Mouse (Mus musculus): ENCODE measurements at regions not wholly inside any gene's neighbourhood (a gene's known extent, or its start where the extent isn't known, plus 50 kb on each side); places are given as distances from the start of the nearest gene placed in this dataset.
A peak's percentile ranks its signal among the peaks of the same experiment; 100 is the strongest.

DNA sequence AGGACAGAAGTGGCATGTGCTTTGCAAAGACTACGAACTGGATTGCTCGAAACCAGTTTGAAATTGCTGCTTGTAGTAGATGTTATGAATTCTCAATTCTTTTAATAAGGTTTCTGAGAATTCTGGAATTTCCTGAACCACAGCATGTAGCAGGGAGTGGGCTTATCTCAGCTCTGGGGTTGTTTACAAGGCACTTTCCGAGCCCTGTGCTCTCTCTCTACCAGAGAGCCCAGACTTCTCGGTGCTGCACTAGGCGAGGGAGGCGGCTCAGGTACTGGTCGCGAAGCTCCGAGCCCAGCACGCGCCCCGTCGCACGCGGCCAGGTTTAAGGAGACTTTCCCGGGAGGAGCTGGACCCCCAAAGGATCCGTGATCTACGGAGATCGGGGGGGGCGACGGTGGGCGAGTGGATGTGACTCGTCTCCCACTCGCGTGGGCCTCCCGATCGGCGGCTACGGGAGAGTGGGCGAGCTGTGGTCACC is 51.9 kb upstream of the Gpc5 start:
- Histone ChIP-seq H3K4me3 (peak overlapping the region; percentile 95), H3K27ac (peak overlapping the region; percentile 99), H3K36me3 (peaks cover 22% of the 10 kb centered on the region), H3K27me3 (ENCODE audit: insufficient read depth, poor library complexity, severe bottlenecking) (no peaks in the 10 kb centered on the region), H3K9me3 (no peaks in the 10 kb centered on the region), H3K4me1 (peaks cover 8% of the 10 kb centered on the region)
- peak; percentile 88 for DNase-seq (ENCODE audit: low spot score)
- 3% methylated on average over 30 of the region's 30 CpGs for WGBS

DNA sequence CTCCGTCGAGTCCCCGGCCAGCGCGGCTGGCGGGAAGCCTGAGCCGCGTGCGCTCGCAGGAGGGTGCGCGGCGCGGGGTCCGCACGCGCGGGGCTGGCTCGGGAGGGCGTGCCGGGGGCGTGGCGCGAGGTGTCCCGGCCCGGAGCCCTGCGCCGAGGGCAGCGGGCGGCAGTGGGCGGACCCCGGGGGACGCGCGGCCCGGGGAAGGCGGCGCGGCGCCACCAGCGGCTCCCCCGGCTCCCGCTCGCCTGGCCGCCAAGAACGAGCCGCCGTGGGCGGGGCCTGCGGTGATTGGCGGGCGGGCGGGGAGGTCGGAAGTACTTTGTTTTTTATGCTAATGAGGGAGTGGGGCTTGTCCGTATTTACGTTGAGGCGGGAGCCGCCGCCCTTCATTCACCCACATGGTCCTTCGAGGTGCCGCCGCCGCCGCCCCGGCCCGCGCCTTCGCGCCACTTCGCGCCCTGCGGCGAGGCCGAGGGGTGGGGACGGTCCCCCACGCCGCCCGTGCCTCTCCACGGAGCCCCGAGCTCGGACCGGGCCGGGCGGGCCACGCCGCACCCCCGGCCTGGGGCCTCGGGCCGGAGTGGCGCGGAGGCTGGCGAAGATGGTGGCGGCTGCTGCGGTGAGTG is 51.3 kb upstream of the Gpc5 start:
- H3K4me1 ChIP-seq = peaks cover 8% of the 10 kb centered on the region
- H3K27me3 ChIP-seq (ENCODE audit: insufficient read depth, poor library complexity, severe bottlenecking) = no peaks in the 10 kb centered on the region
- peak overlapping the region; percentile 99 for H3K27ac ChIP-seq
- peaks cover 27% of the 10 kb centered on the region for H3K36me3 ChIP-seq
- under 1% methylated on average over 90 of the region's 94 CpGs for WGBS
- H3K9me3 ChIP-seq = no peaks in the 10 kb centered on the region
- peak; percentile 95 for DNase-seq (ENCODE audit: low spot score)
- H3K4me3 ChIP-seq = peak overlapping the region; percentile 95

DNA sequence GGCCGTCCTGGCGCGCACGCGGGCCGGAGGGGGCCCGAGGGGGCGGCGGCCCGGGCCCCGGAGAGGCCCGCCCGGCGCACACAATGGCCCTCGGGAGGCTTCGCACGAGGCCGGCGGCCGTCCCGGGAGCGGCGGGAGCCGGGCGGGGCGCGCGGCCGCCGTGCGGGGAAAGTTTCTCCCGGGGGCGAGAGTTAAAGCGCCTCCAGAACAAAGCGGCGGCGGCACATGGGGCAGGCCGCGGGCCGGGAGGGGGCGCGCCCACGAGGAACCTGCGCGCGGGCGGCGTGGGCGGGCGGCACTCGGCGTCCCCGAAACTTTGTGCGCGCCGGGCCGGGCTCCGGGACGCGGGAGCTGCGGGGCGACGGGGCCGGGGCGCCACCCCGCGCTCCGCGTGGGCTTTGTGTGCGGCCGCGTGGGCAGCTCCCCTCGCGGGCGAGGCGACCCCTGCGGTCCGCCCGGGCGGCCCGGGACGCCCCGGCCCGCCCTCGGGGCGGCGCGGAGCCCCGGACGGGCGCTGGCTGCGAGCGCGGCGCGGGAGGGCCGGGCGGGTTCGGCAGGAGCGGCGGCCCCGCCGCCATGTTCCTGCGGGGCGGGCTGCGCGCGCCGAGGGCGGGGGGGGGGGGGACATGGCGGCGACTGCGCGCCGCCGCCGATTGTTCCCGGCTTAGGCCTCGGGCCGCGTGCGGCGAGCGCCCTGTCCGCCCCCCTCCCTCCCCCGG is 50.5 kb upstream of the Gpc5 start:
- Histone ChIP-seq H3K9me3 (no peaks in the 10 kb centered on the region), H3K4me3 (peak overlapping the region; percentile 95), H3K27me3 (ENCODE audit: insufficient read depth, poor library complexity, severe bottlenecking) (no peaks in the 10 kb centered on the region), H3K36me3 (peaks cover 36% of the 10 kb centered on the region), H3K27ac (peak overlapping the region; percentile 99), H3K4me1 (peaks cover 8% of the 10 kb centered on the region)
- no peak for DNase-seq (ENCODE audit: low spot score)
- under 1% methylated on average over 77 of the region's 126 CpGs for WGBS

DNA sequence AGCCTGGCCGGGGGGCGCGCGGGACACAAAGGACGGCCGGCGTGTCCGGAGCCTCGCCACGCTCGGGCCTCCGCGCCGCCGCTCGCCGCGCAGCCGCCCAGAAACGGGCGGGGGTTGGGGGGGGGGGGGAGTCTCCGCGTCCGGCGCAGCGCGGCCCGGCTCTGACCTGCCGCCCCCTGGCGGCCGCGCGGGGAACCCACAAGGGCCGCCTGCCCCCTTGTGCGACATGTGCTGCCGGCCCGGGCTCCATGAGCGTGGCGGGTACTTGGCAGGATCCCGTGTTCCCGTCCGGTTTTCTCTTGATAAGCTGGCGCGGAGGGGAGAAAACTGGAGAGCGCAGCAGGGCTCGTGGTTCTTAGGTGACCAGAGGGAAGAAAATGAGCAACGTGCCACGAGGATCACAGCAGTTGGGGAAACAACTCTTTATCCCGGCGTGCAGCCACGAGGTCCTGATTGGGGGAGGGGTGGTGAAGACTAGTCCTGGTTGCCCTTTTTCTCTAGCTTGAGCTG is 49.9 kb upstream of the Gpc5 start:
- peaks cover 42% of the 10 kb centered on the region for H3K36me3 ChIP-seq
- H3K4me1 ChIP-seq = peaks cover 8% of the 10 kb centered on the region
- H3K4me3 ChIP-seq = peak overlapping the region; percentile 95
- peak; percentile 92 for DNase-seq (ENCODE audit: low spot score)
- H3K27ac ChIP-seq = peak overlapping the region; percentile 99
- H3K27me3 ChIP-seq (ENCODE audit: insufficient read depth, poor library complexity, severe bottlenecking) = no peaks in the 10 kb centered on the region
- H3K9me3 ChIP-seq = no peaks in the 10 kb centered on the region
- WGBS = 0% methylated on average over 22 of the region's 51 CpGs
